Mouse (Mus musculus) heart, adult 2 months (tissue): ENCODE data around the gene Slc25a18. TPM values are rescaled to one million over a fixed set of nuclear protein-coding genes. Genes with fewer than 3 reads are reported as not detected.

Source experiments
- DNase-seq, 2 experiments: peaks; one replicate each; pipeline ENCODE4 v3.0.0; 2021
- H3K27ac ChIP-seq: fragments of 200-600 bp; 2 replicates; pipeline ENCODE4 v1.8.1; 2022
- H3K27me3 ChIP-seq: fragments of 200-500 bp; 2 replicates; pipeline ENCODE4 v1.6.1; 2012; ENCODE audit warnings: mild to moderate bottlenecking, low read length, inconsistent platforms, mixed read lengths; ENCODE audit not compliant: control insufficient read depth, insufficient read depth
- H3K36me3 ChIP-seq: fragments of 200-500 bp; 2 replicates; pipeline ENCODE4 v1.6.1; 2012; ENCODE audit warnings: low read length, inconsistent platforms; ENCODE audit not compliant: control insufficient read depth, insufficient read depth
- H3K4me1 ChIP-seq: fragments of 200-500 bp; 2 replicates; pipeline ENCODE4 v1.6.1; 2011; ENCODE audit warnings: low read length; ENCODE audit not compliant: control insufficient read depth, insufficient read depth
- H3K4me3 ChIP-seq: fragments of 200-600 bp; 2 replicates; pipeline ENCODE4 v1.8.1; 2022
- H3K79me2 ChIP-seq: fragments of 200-500 bp; replicated peaks from 2 replicates; pipeline ENCODE4 v1.6.1; 2012; ENCODE audit warnings: mild to moderate bottlenecking, inconsistent platforms, low read length, moderate library complexity, mixed read lengths; ENCODE audit not compliant: control insufficient read depth, insufficient read depth
- H3K9ac ChIP-seq: fragments of 200-500 bp; 2 replicates; pipeline ENCODE4 v1.6.1; 2012; ENCODE audit warnings: low read depth, mild to moderate bottlenecking, control low read depth, inconsistent platforms, low read length, mixed read lengths
- CTCF ChIP-seq: fragments of 200-600 bp; IDR thresholded peaks from 2 replicates; pipeline ENCODE4 v1.8.1; 2022; ENCODE audit warnings: antibody characterized with exemption, mild to moderate bottlenecking, moderate library complexity
- EP300 ChIP-seq: fragments of 200-500 bp; IDR thresholded peaks from 2 replicates; pipeline ENCODE4 v1.6.1; 2011; ENCODE audit warnings: low read depth, low read length, control low read depth; ENCODE audit not compliant: insufficient read depth
- POLR2A ChIP-seq: fragments of 200-500 bp; IDR thresholded peaks from 2 replicates; pipeline ENCODE4 v1.6.1; 2011; ENCODE audit warnings: mild to moderate bottlenecking, low read depth, low read length, control low read depth; ENCODE audit not compliant: insufficient read depth
- WGBS: fragments of 180-500 bp; shearing (Covaris S2); methylation state at CpG from one replicate; pipeline ENCODE4 v1.1.7; 2018; 5-methylcytosine and 5-hydroxymethylcytosine counted together
- intact Hi-C: fragments of 180-260 bp; cut with DNase I; formaldehyde crosslinking; loops from one replicate; pipeline ENCODE4 v1.15.1; 2025
- polyA plus RNA-seq: library from polyadenylated mRNA; depleted of rRNA; stranded (reverse); fragments of >200 nt; gene quantifications from 2 replicates; pipeline ENCODE4 v1.2.3, GENCODE M21; 2012
- total RNA-seq, 2 experiments: library from RNA; stranded (reverse); gene quantifications; 2 replicates each; pipeline ENCODE4 v1.2.3; 2021

The Slc25a18 gene
- total and polyA plus RNA-seq, 3 experiments = 0.11 to 0.37 (median 0.13) TPM

DNA sequence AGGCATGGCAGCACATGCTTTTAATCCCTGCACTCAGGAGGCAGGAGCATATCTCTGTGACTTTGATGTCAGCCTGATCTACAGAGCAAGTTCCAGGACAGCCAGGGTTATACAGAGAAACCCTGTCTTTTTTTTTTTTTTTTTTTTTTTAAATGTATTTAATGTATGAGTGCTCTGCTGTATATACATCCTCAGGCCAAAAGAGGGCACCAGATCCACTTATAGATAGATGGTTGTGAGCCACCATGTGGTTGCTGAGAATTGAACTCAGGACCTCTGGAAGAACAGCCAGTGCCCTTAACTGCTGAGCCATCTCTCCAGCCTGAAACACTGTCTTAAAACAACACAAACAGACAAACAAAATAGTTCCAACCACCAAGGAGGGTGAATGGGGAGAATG lies 15.5 kb downstream of the Slc25a18 start:
- Histone ChIP-seq H3K36me3 (no peaks in the 10 kb centered on the region), H3K4me1 (no peaks in the 10 kb centered on the region), H3K4me3 (no peak overlapping the region), H3K9ac (no peak overlapping the region), H3K27ac (no peak overlapping the region), H3K27me3 (no peaks in the 10 kb centered on the region), H3K79me2 (no peaks in the 10 kb centered on the region)
- DNase-seq = no peak
- TF ChIP-seq CTCF = peak; percentile 25; the same call in 1 of the 2 replicates
- TF ChIP-seq POLR2A = no peak
- TF ChIP-seq EP300 = no peak
- intact Hi-C loops = no loop called here

DNA sequence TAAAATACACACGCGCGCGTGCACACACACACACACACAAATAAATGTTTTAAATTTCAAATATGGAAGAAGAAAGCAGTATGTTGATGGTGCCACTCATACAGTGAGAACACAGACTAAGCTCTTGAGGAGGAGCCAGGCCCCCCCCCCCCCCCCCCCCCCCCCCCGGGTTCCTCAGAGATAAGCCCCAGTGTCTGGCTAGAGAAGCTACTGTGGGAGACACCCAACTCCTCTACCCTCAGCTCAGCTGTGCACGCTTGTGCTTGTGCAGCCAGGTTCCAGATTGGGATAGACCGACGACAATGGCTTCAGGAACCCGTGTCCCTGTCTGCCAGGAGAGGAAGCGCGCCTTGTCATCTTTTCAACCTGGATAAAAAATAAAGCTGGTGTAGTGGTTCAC lies 16.8 kb downstream of the Slc25a18 start:
- Histone ChIP-seq H3K4me3 (no peak overlapping the region), H3K9ac (no peak overlapping the region), H3K27ac (no peak overlapping the region), H3K4me1 (no peaks in the 10 kb centered on the region), H3K36me3 (no peaks in the 10 kb centered on the region), H3K27me3 (no peaks in the 10 kb centered on the region), H3K79me2 (no peaks in the 10 kb centered on the region)
- no peak for DNase-seq
- intact Hi-C loops = no loop called here
- TF ChIP-seq CTCF (no peak), POLR2A (no peak), EP300 (no peak)
- 65% methylated on average over 11 of the region's 11 CpGs for WGBS

DNA sequence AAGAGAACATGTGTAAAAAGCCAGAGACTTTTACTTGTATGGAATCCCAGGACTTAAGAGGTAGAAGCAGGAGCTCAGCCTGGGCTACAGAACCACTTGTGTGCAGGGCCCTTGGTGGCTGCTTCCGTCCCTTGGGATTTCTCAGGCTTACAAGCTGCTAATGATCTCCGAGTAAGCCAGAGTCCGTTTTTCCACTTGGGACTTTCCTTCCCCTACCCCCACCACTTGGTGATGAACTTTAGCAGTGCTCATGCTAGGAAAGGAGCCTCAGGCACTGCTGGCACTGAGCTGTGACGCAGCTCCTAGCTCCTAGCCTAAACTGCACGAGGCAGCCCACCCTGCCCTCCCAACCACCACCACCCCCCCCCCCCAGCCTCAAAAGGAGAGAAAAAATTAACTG lies 17.3 kb downstream of the Slc25a18 start:
- H3K79me2 ChIP-seq = no peaks in the 10 kb centered on the region
- WGBS = 65% methylated on average over 5 of the region's 5 CpGs
- no peak overlapping the region for H3K27ac ChIP-seq
- H3K9ac ChIP-seq = no peak overlapping the region
- H3K4me1 ChIP-seq = no peaks in the 10 kb centered on the region
- H3K27me3 ChIP-seq = no peaks in the 10 kb centered on the region
- no peaks in the 10 kb centered on the region for H3K36me3 ChIP-seq
- TF ChIP-seq POLR2A (no peak), CTCF (no peak), EP300 (no peak)
- no peak overlapping the region for H3K4me3 ChIP-seq
- DNase-seq = no peak
- intact Hi-C loops = no loop called here

DNA sequence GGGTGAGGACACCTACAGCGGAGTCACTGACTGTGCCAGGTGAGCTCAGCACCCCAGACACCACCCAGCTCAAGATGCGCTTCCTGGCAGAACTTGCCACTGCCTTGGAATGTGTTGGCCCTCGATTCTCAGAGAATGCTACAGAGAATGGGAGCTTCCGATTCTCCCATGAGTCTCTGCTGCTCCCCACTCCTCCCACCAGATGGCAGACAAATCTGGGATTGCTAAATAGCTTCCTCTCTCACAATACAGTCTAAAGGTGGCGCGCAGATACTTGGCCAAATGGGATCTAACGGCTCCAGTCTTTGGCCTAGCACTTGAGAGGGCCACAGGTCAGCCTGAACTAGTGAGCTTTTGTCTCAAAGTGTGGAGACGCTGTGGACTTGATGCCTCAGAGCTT lies 19.6 kb downstream of the Slc25a18 start:
- Histone ChIP-seq H3K9ac (no peak overlapping the region), H3K79me2 (no peaks in the 10 kb centered on the region), H3K27me3 (no peaks in the 10 kb centered on the region), H3K36me3 (no peaks in the 10 kb centered on the region; the same call in 1 of the 2 replicates), H3K4me3 (no peak overlapping the region), H3K4me1 (no peaks in the 10 kb centered on the region), H3K27ac (no peak overlapping the region)
- TF ChIP-seq CTCF = no peak
- no peak for TF ChIP-seq POLR2A
- TF ChIP-seq EP300 = no peak
- 75% methylated on average over 8 of the region's 8 CpGs for WGBS
- intact Hi-C loops = no loop called here
- DNase-seq = no peak

DNA sequence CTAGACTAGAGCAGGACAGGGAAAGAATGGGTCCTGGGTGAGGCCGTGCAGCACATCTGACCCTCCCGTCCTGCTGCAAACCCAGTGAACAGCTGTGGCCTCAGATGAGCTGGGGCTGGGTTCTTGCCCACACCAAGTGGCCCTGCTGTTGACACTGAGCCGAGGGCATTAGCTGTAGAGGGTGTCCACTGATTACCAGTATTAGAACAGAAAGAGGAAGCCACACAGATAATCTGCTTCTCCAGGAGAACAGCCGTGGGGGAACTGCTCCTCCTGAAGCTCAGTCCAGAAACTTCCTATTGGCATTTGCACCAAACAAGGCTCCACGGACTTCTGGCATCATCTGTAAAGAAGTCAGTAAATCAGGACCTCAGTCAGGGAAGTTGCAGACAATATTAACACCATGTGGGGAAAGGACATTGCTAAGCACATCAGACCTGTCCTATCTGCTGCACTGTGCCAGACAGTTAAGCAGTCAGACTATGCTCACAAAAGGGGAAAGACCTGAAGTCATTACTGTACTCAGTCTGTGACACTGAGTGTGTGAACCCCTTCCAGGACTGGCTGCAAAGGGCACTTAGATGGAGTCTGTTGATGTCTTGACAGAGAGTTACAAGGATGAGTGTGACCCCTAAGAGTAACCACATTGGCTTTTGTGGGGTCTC lies 22.2 kb downstream of the Slc25a18 start:
- WGBS = 46% methylated on average over 5 of the region's 5 CpGs
- Histone ChIP-seq H3K27ac (no peak overlapping the region), H3K9ac (no peak overlapping the region), H3K79me2 (no peaks in the 10 kb centered on the region), H3K4me1 (no peaks in the 10 kb centered on the region), H3K4me3 (no peak overlapping the region), H3K27me3 (no peaks in the 10 kb centered on the region), H3K36me3 (no peaks in the 10 kb centered on the region; the same call in 1 of the 2 replicates)
- intact Hi-C loops = no loop called here
- peak in 1 of 2 experiments; percentile 14 for DNase-seq
- no peak for TF ChIP-seq POLR2A
- TF ChIP-seq EP300 = no peak
- TF ChIP-seq CTCF = no peak

DNA sequence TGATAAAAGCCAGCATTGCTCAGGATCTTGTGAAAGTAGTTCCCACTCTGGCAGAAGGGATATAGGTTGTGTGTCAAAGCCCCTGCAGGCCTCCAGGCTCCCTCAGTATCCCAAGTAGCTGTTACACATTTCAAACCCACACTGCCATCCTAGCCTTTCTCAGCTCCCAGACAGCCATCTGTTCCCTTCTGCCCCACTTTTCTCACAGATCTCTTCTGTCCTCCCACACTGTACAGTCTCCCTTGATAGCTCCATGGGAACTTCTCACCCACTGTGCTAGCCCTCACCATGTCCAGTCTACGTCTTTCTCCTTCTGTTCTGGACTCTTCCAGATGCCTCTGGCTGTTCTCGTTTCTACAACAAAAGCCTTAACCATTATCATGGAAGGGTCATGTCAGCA lies 22.7 kb downstream of the Slc25a18 start:
- Histone ChIP-seq H3K4me3 (no peak overlapping the region), H3K79me2 (no peaks in the 10 kb centered on the region), H3K27me3 (no peaks in the 10 kb centered on the region), H3K9ac (no peak overlapping the region), H3K36me3 (no peaks in the 10 kb centered on the region; the same call in 1 of the 2 replicates), H3K4me1 (no peaks in the 10 kb centered on the region), H3K27ac (no peak overlapping the region)
- WGBS = 81% methylated on average over 2 of the region's 2 CpGs
- no peak for TF ChIP-seq POLR2A
- TF ChIP-seq EP300 = no peak
- no peak for TF ChIP-seq CTCF
- intact Hi-C loops = no loop called here
- DNase-seq = no peak
